Mouse (Mus musculus): ENCODE results near the gene Slc12a1.

GRCm38 (mm10) chr2:125278474-125278873 is 126.2 kb downstream of the Slc12a1 start:
- TF ChIP-seq GATA1 (IDR thresholded peaks at IDR 0.05; ENCODE audit: borderline replicate concordance, low read length): no peak
- no peak for TF ChIP-seq FLI1 (IDR thresholded peaks at IDR 0.05; ENCODE audit: low read length)

Data from megakaryocyte, embryonic 14.5 days (primary cell).